Mouse (Mus musculus) embryonic fibroblast, embryonic 13.5 days (primary cell): ENCODE data around the gene Xiap.

Source experiments
- CTCF ChIP-seq: IDR thresholded peaks from 2 replicates; pipeline ENCODE4 v1.5.1; 2011; ENCODE audit warnings: mild to moderate bottlenecking, control low read depth, low read length, moderate library complexity, borderline replicate concordance; ENCODE audit not compliant: insufficient read depth
- POLR2A ChIP-seq: IDR thresholded peaks from 2 replicates; pipeline ENCODE4 v1.6.1; 2011; ENCODE audit warnings: low read depth, mild to moderate bottlenecking, control low read depth, low read length, moderate library complexity

GRCm38 (mm10) chrX:42153056-42153455, 93.6 kb downstream of the Xiap start:
- TF ChIP-seq POLR2A, result no peak
- TF ChIP-seq CTCF, result no peak
